Mouse (Mus musculus): ENCODE data around the gene Pex11b. TPM values are rescaled to one million over a fixed set of nuclear protein-coding genes. Genes with fewer than 3 reads are reported as not detected.

Gene Pex11b
- polyA plus RNA-seq, 1 experiment = 0.24 TPM

DNA sequence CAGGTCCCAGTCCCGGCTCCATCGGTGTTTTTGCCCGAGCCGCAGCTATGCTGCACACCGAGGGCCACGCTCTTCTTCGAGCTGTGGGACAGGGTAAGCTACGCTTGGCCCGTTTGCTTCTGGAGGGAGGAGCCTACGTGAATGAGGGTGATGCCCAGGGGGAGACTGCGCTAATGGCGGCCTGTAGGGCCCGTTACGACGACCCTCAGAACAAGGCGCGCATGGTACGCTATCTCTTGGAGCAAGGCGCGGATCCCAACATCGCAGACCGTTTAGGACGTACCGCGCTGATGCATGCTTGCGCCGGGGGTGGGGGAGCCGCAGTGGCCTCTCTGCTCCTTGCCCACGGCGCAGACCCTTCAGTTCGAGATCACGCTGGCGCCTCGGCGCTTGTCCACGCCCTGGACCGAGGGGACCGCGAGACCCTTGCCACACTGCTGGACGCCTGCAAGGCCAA is 37.7 kb upstream of the Pex11b start:
- peaks cover 79% of the 10 kb centered on the region for H3K27me3 ChIP-seq (ENCODE audit: control insufficient read depth)

DNA sequence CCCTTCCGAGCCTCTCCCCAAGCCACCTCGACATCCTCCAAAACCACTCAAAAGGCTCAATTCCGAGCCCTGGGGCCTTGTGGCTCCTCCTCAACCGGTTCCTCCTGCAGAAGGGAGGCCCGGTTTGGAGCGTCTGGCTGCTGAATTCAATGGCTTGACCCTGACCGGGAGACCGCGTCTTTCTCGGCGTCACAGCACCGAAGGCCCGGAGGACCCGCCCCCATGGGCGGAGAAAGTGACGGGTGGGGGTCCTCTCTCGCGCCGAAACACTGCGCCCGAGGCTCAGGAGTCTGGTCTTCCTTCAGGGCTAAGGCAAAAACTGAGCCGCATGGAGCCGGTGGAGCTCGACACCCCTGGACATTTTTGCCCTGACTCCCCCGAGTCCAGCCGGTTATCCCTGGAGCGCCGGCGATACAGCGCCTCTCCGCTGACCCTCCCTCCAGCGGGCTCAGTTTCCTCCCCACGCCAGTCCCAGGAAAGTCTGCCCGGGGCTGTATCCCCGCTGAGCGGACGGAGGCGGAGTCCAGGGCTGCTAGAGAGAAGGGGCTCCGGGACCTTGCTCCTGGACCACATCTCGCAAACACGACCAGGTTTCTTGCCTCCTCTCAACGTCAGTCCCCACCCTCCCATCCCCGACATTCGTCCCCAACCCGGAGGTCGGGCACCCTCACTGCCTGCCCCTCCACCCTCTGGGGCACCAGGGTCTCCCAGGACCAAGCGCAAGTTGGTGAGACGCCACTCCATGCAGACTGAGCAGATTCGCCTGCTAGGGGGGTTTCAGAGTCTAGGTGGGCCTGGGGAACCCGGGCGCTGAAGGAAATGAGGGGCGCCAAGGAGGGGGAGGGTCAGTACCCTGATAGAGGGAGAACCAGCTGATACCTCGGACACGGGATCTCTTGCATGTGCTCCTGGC is 36.8 kb upstream of the Pex11b start:
- H3K4me1 ChIP-seq (ENCODE audit: control insufficient read depth) = peaks cover 26% of the 10 kb centered on the region
- H3K9me3 ChIP-seq (ENCODE audit: control insufficient read depth, low read length) = peaks cover 16% of the 10 kb centered on the region
- H3K4me3 ChIP-seq (replicated peaks) = no peak overlapping the region
- TF ChIP-seq GATA1 (IDR thresholded peaks at IDR 0.05; ENCODE audit: low read length) (no peak), TAL1 (IDR thresholded peaks at IDR 0.05; ENCODE audit: low read length) (no peak)
- no peaks in the 10 kb centered on the region for H3K36me3 ChIP-seq (ENCODE audit: control insufficient read depth)
- H3K27me3 ChIP-seq (ENCODE audit: control insufficient read depth) = peaks cover 88% of the 10 kb centered on the region

More for the DNA sequence above, 37.7 kb upstream of the Pex11b start:
- peak overlapping the region; percentile 29 for H3K4me3 ChIP-seq (replicated peaks)
- TF ChIP-seq GATA1 (IDR thresholded peaks at IDR 0.05; ENCODE audit: low read length) (no peak), TAL1 (IDR thresholded peaks at IDR 0.05; ENCODE audit: low read length) (no peak)
- no peaks in the 10 kb centered on the region for H3K36me3 ChIP-seq (ENCODE audit: control insufficient read depth)
- peaks cover 35% of the 10 kb centered on the region for H3K4me1 ChIP-seq (ENCODE audit: control insufficient read depth)
- H3K9me3 ChIP-seq (ENCODE audit: control insufficient read depth, low read length) = peaks cover 16% of the 10 kb centered on the region

DNA sequence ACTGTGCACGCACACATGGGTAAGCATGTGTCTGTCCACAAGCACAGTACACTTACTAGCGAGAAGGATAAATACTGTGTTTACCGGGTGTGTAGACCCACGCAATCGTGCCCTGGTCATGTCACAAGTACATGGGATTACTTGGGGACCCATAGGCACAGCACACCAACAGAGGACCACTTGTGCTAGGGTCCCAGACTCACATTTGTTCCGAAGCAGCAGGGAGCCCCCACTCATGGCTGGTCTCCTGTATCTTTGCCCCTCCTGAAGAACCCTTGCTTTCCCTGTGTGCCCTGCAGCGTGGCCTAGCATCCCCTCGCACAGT is 36.1 kb upstream of the Pex11b start:
- TF ChIP-seq GATA1 (IDR thresholded peaks at IDR 0.05; ENCODE audit: low read length) (no peak), TAL1 (IDR thresholded peaks at IDR 0.05; ENCODE audit: low read length) (no peak)
- Histone ChIP-seq H3K9me3 (ENCODE audit: control insufficient read depth, low read length) (peaks cover 16% of the 10 kb centered on the region), H3K27me3 (ENCODE audit: control insufficient read depth) (peaks cover 93% of the 10 kb centered on the region), H3K36me3 (ENCODE audit: control insufficient read depth) (no peaks in the 10 kb centered on the region), H3K4me1 (ENCODE audit: control insufficient read depth) (peaks cover 23% of the 10 kb centered on the region), H3K4me3 (replicated peaks) (no peak overlapping the region)

DNA sequence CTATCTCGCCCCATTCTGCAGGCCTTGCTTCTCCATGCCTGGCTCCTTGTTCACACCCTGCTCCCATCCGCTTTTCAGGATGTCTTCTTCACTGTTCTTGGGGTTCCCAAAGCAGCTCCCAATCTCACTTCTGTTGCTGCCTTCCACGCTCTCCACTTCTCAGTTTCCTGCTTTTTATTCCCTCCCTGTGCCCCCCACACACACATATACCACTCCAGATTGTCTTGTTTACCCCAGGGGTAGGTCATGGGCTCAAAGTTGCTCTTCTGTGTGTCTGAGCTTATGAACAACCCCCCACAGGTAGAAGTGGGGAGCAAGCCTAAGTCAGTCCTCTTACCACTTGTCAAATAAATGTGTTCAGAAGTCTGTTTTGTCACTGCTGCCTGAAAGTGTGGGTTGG is 35.8 kb upstream of the Pex11b start:
- TF ChIP-seq TAL1 (IDR thresholded peaks at IDR 0.05; ENCODE audit: low read length) (no peak), GATA1 (IDR thresholded peaks at IDR 0.05; ENCODE audit: low read length) (no peak)
- no peak overlapping the region for H3K4me3 ChIP-seq (replicated peaks)
- H3K27me3 ChIP-seq (ENCODE audit: control insufficient read depth) = peaks cover 93% of the 10 kb centered on the region
- peaks cover 20% of the 10 kb centered on the region for H3K4me1 ChIP-seq (ENCODE audit: control insufficient read depth)
- H3K9me3 ChIP-seq (ENCODE audit: control insufficient read depth, low read length) = peaks cover 16% of the 10 kb centered on the region
- H3K36me3 ChIP-seq (ENCODE audit: control insufficient read depth) = no peaks in the 10 kb centered on the region

DNA sequence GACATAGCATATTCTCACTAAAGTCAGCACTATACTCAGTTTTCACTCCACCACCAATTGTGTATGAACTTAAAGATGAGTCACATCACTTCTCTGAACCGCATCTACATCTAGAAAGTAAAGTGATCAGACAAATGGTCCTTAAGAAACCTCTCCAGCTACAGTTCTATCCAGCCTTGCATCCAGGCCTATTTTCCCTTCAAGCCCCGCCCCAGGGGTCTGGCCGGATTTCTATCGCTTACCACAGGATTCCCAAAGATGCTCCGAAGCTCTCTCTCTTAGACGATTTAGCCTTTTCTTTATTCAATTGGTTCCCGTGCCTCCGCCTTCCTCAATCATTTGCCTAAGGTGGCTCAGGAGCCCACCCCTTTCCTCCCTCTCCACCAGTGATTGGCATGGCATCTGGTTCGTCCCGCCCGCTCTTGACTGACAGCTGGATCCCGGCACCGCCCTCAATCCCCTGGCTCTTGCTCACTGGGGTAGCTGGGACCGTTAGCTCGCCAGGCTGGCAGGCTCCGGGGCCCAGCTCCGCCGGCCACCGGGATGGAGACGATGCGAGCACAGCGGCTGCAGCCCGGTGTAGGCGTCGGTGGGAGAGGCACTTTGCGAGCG is 34.4 kb upstream of the Pex11b start, which contains the start of gene Lix1l:
Gene Lix1l, plus strand, starts transcription at position 511 of the 612 bp plus-strand sequence.
- H3K4me1 ChIP-seq (ENCODE audit: control insufficient read depth) = peaks cover 20% of the 10 kb centered on the region
- peaks cover 12% of the 10 kb centered on the region for H3K9me3 ChIP-seq (ENCODE audit: control insufficient read depth, low read length)
- H3K36me3 ChIP-seq (ENCODE audit: control insufficient read depth) = no peaks in the 10 kb centered on the region
- peaks cover 82% of the 10 kb centered on the region for H3K27me3 ChIP-seq (ENCODE audit: control insufficient read depth)
- H3K4me3 ChIP-seq (replicated peaks) = peak within 1 kb of the TSS; percentile 60
- TF ChIP-seq TAL1 (IDR thresholded peaks at IDR 0.05; ENCODE audit: low read length) (no peak), GATA1 (IDR thresholded peaks at IDR 0.05; ENCODE audit: low read length) (no peak)

DNA sequence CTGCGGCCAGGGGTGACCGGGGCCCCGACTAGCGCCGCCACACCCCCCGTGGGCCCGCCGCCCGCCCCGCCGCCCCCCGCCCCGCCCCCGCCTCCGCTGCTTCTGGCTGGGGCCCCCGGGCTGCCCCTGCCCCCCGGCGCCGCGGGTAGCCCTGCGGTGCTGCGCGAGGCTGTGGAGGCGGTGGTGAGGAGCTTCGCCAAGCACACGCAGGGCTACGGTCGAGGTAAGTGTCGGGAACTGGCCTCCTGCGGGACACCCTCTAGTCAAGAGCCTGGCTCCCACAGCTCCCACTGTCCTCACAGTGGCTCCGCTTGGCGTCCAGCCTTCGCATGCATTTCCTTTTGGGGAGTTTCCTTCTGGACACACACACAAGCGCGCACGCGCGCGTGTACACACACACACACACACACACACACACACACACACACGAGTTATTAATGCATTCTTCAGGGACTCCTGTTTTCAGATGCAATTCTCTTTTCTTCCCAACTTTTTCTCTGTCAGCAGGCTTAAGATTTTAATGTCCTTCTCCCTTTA is 33.9 kb upstream of the Pex11b start:
- Histone ChIP-seq H3K9me3 (ENCODE audit: control insufficient read depth, low read length) (peaks cover 12% of the 10 kb centered on the region), H3K27me3 (ENCODE audit: control insufficient read depth) (peaks cover 76% of the 10 kb centered on the region), H3K36me3 (ENCODE audit: control insufficient read depth) (no peaks in the 10 kb centered on the region), H3K4me1 (ENCODE audit: control insufficient read depth) (peaks cover 20% of the 10 kb centered on the region), H3K4me3 (replicated peaks) (peak overlapping the region; percentile 60)
- no peak for TF ChIP-seq TAL1 (IDR thresholded peaks at IDR 0.05; ENCODE audit: low read length)
- no peak for TF ChIP-seq GATA1 (IDR thresholded peaks at IDR 0.05; ENCODE audit: low read length)

DNA sequence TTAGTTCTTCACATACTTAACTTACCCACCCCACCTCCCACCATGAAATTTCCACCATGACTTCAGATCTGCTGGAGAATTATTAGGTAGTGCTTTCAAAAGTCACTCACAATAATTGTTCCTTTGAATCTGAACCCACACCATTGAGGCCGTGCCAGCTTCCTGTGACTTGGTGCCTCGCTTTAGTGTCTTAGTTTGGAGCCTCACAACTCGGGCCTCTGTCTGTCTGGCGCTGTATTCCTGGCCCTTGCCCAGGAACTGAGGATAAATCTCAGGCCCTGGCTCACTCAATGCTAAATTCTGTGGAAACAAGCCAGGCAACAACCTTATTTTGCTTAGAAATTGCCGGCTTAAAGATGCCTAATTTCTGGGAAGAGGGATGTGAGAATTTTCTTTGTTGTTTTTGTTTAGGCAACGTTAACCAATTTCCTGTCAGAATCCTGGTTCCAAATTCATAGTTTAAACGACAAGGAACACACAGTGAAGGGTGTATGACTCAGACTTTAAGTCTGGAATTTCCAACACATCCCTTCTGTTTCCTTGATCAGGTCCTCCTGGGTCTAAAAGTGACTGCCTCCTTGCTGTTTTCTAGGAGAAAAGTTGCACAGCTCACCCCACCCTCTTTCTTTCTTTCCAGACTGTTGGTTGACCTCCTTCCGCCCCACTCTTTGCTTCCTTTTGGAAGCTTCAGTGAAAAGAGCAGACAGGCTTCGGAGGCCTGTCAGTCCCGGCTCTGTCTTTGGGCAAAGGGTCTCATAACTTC is 33.1 kb upstream of the Pex11b start:
- peaks cover 17% of the 10 kb centered on the region for H3K4me1 ChIP-seq (ENCODE audit: control insufficient read depth)
- TF ChIP-seq GATA1 (IDR thresholded peaks at IDR 0.05; ENCODE audit: low read length) = no peak
- TF ChIP-seq TAL1 (IDR thresholded peaks at IDR 0.05; ENCODE audit: low read length) = no peak
- no peak overlapping the region for H3K4me3 ChIP-seq (replicated peaks)

DNA sequence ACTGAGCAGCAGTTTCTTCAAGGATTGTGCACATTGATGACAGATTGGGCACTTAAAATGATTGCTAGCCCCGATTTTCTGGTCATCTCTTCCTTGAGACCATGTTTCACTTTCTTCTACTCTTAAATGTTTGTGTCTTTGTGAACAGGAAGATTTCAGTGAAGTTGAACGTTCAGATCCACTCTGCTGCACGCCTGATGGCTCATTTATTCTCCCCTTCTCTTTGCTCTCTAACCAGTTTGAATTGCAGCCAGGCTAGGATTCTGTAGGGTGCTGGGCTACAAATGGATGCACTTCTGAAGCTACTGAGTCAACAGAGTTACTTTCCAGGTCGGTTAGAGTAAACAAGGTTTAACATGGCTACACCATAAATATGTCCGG is 32.5 kb upstream of the Pex11b start:
- Histone ChIP-seq H3K4me1 (ENCODE audit: control insufficient read depth) (peaks cover 12% of the 10 kb centered on the region), H3K27me3 (ENCODE audit: control insufficient read depth) (peaks cover 63% of the 10 kb centered on the region), H3K4me3 (replicated peaks) (no peak overlapping the region), H3K36me3 (ENCODE audit: control insufficient read depth) (no peaks in the 10 kb centered on the region), H3K9me3 (ENCODE audit: control insufficient read depth, low read length) (peaks cover 8% of the 10 kb centered on the region)
- TF ChIP-seq TAL1 (IDR thresholded peaks at IDR 0.05; ENCODE audit: low read length) = no peak
- TF ChIP-seq GATA1 (IDR thresholded peaks at IDR 0.05; ENCODE audit: low read length) = no peak

More for the DNA sequence above, 33.1 kb upstream of the Pex11b start:
- H3K36me3 ChIP-seq (ENCODE audit: control insufficient read depth) = no peaks in the 10 kb centered on the region
- H3K27me3 ChIP-seq (ENCODE audit: control insufficient read depth) = peaks cover 68% of the 10 kb centered on the region
- H3K9me3 ChIP-seq (ENCODE audit: control insufficient read depth, low read length) = peaks cover 12% of the 10 kb centered on the region
